Comparison of ENCODE assay signal across 27 mouse cellular contexts in genomic region chr9:92697971-92698370, GRCm38 (mm10).
"Had no signal": no experiment of that assay in that cellular context is flagged by ENCODE, and none has a peak within 500 bp of the region (broad histone marks: within the 10 kb centered on the region; RNA-seq: fewer than 3 reads in every experiment).

No protein-coding gene starts in this region.

- H3K36me3 ChIP-seq: embryonic facial prominence, embryonic 10.5 days; embryonic facial prominence, embryonic 12.5 days; embryonic facial prominence, embryonic 13.5 days; embryonic facial prominence, embryonic 15.5 days; forebrain, embryonic 10.5 days; forebrain, embryonic 12.5 days; forebrain, embryonic 15.5 days had no signal

- DNase-seq: cerebellum, adult 2 months; cerebellum, adult 8-10 months; cerebellum, adult 9-10 months; cerebellum, adult 9-11 months; cerebellum, postnatal 10 days; cerebellum, postnatal 14 days; cerebellum, postnatal 25 days; cerebellum, postnatal 36 days; embryo, embryonic 11 days; forebrain, postnatal 0 days; gastrocnemius, adult 2 months; gastrocnemius, postnatal 10 days; gastrocnemius, postnatal 14 days; gastrocnemius, postnatal 25 days; gastrocnemius, postnatal 36 days; heart, adult 18-20 months had no signal

- H3K27me3 ChIP-seq: embryonic facial prominence, embryonic 12.5 days; embryonic facial prominence, embryonic 13.5 days; embryonic facial prominence, embryonic 15.5 days; forebrain, embryonic 12.5 days; forebrain, embryonic 13.5 days; forebrain, embryonic 15.5 days had no signal

- H3K4me2 ChIP-seq: embryonic facial prominence, embryonic 12.5 days; embryonic facial prominence, embryonic 13.5 days; embryonic facial prominence, embryonic 15.5 days; forebrain, embryonic 12.5 days; forebrain, embryonic 13.5 days; forebrain, embryonic 15.5 days had no signal

- ATAC-seq: forebrain, embryonic 13.5 days; forebrain, embryonic 14.5 days; forebrain, embryonic 15.5 days; forebrain, embryonic 16.5 days; forebrain, postnatal 0 days had no signal

- H3K9me3 ChIP-seq: embryonic facial prominence, embryonic 10.5 days; embryonic facial prominence, embryonic 12.5 days; embryonic facial prominence, embryonic 13.5 days; embryonic facial prominence, embryonic 15.5 days; forebrain, embryonic 10.5 days; forebrain, embryonic 12.5 days; forebrain, embryonic 13.5 days; forebrain, embryonic 15.5 days had no signal

- H3K9ac ChIP-seq: embryonic facial prominence, embryonic 12.5 days; embryonic facial prominence, embryonic 13.5 days; embryonic facial prominence, embryonic 15.5 days; forebrain, embryonic 12.5 days; forebrain, embryonic 13.5 days; forebrain, embryonic 15.5 days; forebrain, postnatal 0 days had no signal

- H3K4me3 ChIP-seq: embryonic facial prominence, embryonic 10.5 days; embryonic facial prominence, embryonic 12.5 days; embryonic facial prominence, embryonic 13.5 days; embryonic facial prominence, embryonic 15.5 days; erythroblast, embryonic 14.5 days; forebrain, embryonic 10.5 days; forebrain, embryonic 12.5 days; forebrain, embryonic 13.5 days; forebrain, embryonic 15.5 days; gastrocnemius, adult 2 months had no signal

- H3K4me1 ChIP-seq: embryonic facial prominence, embryonic 10.5 days; embryonic facial prominence, embryonic 12.5 days; embryonic facial prominence, embryonic 13.5 days; embryonic facial prominence, embryonic 15.5 days; forebrain, embryonic 10.5 days; forebrain, embryonic 12.5 days; forebrain, embryonic 13.5 days; forebrain, embryonic 15.5 days had no signal

- H3K27ac ChIP-seq: embryonic facial prominence, embryonic 10.5 days; embryonic facial prominence, embryonic 12.5 days; embryonic facial prominence, embryonic 13.5 days; embryonic facial prominence, embryonic 15.5 days; forebrain, embryonic 10.5 days; forebrain, embryonic 12.5 days; forebrain, embryonic 13.5 days; forebrain, embryonic 15.5 days; gastrocnemius, adult 2 months had no signal
